Mouse (Mus musculus) megakaryocyte, embryonic 14.5 days (primary cell): ENCODE measurements at regions not wholly inside any gene's neighbourhood (a gene's known extent, or its start where the extent isn't known, plus 50 kb on each side); places are given as distances from the start of the nearest gene placed in this dataset.

Experiments
- FLI1 ChIP-seq: IDR thresholded peaks from 2 replicates; pipeline ENCODE4 v1.6.1; 2012; ENCODE audit warnings: low read length, inconsistent platforms, mixed read lengths
- GATA1 ChIP-seq: IDR thresholded peaks from 3 replicates; pipeline ENCODE4 v1.6.1; 2012; ENCODE audit warnings: mixed read lengths, low read length, inconsistent platforms, borderline replicate concordance

DNA sequence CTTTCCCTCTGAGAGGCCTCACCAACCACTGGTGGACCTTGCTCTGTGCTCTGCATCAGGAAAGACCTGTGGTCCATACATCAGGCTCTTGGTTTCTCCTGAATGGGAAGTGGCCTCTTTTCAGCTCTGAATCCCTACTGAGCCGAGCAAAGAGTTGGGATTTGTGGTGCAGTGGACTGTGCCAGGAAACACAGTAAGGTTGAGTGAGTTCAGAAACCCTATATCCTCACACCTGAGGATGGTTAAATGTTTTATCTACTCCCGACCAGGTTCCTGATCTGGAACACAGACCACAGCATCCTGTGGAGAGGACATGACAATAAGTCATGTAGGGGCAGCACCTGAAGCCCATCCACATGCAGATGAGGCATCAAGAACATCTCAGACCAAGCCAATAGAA, 73.4 kb upstream of the Tprg start:
- TF ChIP-seq GATA1 (no peak), FLI1 (no peak)
